Mouse (Mus musculus) thymus, adult 2 months (tissue): Measurements from ENCODE around the gene Lpxn. TPM values are rescaled to one million over a fixed set of nuclear protein-coding genes. Genes with fewer than 3 reads are reported as not detected.

ENCODE experiments used
- DNase-seq: peaks from one replicate; pipeline ENCODE4 v3.0.0; 2021
- H3K27ac ChIP-seq: fragments of 200-500 bp; 2 replicates; pipeline ENCODE4 v1.5.1; 2012; ENCODE audit warnings: low read length, control low read depth; ENCODE audit not compliant: control insufficient read depth, insufficient read depth
- H3K27me3 ChIP-seq: fragments of 200-500 bp; 2 replicates; pipeline ENCODE4 v1.6.1; 2012; ENCODE audit warnings: mild to moderate bottlenecking, low read length, moderate library complexity, mixed read lengths; ENCODE audit not compliant: control insufficient read depth, insufficient read depth
- H3K36me3 ChIP-seq: fragments of 200-500 bp; 2 replicates; pipeline ENCODE4 v1.6.1; 2012; ENCODE audit warnings: mild to moderate bottlenecking, low read length, moderate library complexity; ENCODE audit not compliant: control insufficient read depth, insufficient read depth
- H3K4me1 ChIP-seq: fragments of 200-500 bp; replicated peaks from 2 replicates; pipeline ENCODE4 v1.6.1; 2012; ENCODE audit warnings: low read length; ENCODE audit not compliant: control insufficient read depth, insufficient read depth
- H3K4me3 ChIP-seq: fragments of 200-500 bp; 2 replicates; pipeline ENCODE4 v1.5.1; 2012; ENCODE audit warnings: mild to moderate bottlenecking, low read length, control low read depth, moderate library complexity; ENCODE audit not compliant: control insufficient read depth, insufficient read depth
- CTCF ChIP-seq: fragments of 200-500 bp; IDR thresholded peaks from 2 replicates; pipeline ENCODE4 v1.5.1; 2012; ENCODE audit warnings: mild to moderate bottlenecking, control low read depth, low read length, moderate library complexity, borderline replicate concordance; ENCODE audit not compliant: control insufficient read depth, poor library complexity, insufficient read depth; ENCODE audit errors: extremely low read depth
- POLR2A ChIP-seq: fragments of 200-500 bp; IDR thresholded peaks from 2 replicates; pipeline ENCODE4 v1.6.1; 2012; ENCODE audit warnings: mild to moderate bottlenecking, low read length, control low read depth, moderate library complexity; ENCODE audit not compliant: control insufficient read depth, poor library complexity, insufficient read depth; ENCODE audit errors: extremely low read depth
- WGBS: fragments of 180-500 bp; shearing (Covaris S2); methylation state at CpG from one replicate; pipeline ENCODE4 v1.1.7; 2018; 5-methylcytosine and 5-hydroxymethylcytosine counted together
- polyA plus RNA-seq: library from polyadenylated mRNA; depleted of rRNA; stranded (reverse); fragments of >200 nt; gene quantifications from 2 replicates; pipeline ENCODE4 v1.2.3, GENCODE M21; 2012; rRNA removed

Lpxn gene
- polyA plus RNA-seq, result 32.2 and 40.4 TPM in 2 replicates

DNA sequence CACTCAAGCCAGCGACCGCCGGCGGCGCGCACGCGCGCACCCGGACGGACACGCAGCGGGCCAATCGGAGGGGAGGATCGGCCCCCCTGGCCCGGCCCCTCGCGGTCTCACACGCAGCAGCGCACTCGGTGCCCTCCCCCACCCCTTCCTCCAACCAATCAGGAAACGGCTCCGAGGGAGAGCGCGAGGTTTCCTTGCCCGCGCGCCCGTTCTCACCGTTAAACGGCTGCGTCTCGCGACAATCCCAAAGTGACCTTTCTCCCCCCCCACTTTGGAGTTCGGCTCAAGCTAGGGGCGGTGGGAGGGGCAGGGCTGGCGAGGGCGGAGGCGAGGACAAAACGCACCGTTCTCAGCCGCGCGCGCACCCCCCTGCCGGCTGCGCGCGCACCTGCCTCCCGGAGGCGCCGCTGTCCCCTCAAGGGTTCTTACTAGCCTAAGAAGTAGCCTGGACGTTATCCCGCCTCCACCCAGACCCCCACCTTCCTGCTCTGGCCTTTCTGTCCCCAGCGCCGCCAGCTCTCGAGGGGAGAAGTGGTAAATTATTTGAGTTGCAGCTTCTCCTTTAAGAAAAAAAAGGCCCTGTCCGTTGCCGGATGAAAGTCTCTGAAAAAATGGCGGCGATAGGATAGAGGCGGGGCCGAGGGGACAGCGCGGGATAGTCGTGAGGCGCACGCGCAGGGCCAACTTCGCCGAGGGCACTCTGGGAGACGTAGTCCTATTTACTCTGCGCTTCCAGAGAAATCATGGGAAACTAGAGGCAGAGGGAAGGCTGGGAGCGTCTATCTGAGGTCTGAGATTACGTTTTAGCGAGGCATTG lies at the start of gene Lpxn, which contains the start of gene Zfp91:
TSS of gene Lpxn (plus strand) at position 683 of the 817 bp plus-strand sequence.
TSS of gene Zfp91 (minus strand) at position 616 of the 817 bp plus-strand sequence.
- TF ChIP-seq CTCF (peak; percentile 72; the same call in 1 of the 2 replicates), POLR2A (peak; percentile 75)
- under 1% methylated on average over 76 of the region's 76 CpGs for WGBS

DNA sequence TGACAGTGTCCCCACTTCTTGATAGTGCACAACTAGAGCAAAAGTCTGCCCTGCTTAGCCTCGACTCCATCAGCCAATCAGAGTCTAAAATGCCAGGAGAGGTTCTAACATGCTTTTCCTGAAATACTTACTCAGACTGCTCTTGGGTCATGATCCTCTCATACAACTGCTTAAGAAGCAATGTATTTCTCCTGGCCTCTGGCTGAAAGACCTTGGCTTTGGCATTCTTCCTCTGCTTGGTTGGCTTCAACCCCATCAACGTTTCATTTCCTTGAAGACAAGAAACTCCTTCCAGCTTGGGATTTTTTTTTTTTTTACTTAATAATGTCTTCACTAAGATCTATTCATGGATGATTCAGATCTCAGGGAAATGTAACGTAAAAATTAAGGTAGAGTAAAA lies 39.7 kb upstream of the Lpxn start:
- TF ChIP-seq CTCF (no peak), POLR2A (no peak)
- no peak overlapping the region for H3K27ac ChIP-seq
- H3K27me3 ChIP-seq, result no peaks in the 10 kb centered on the region
- H3K4me3 ChIP-seq, result no peak overlapping the region
- DNase-seq, result no peak
- 86% methylated on average over 3 of the region's 3 CpGs for WGBS
- no peaks in the 10 kb centered on the region for H3K36me3 ChIP-seq
- no peaks in the 10 kb centered on the region for H3K4me1 ChIP-seq

More for the DNA sequence above, at the start of gene Lpxn, which contains the start of gene Zfp91:
- H3K36me3 ChIP-seq, result no peaks in the 10 kb centered on the region
- peak within 1 kb of the TSS; percentile 96 for H3K4me3 ChIP-seq
- peak; percentile 93 for DNase-seq
- peaks cover 2% of the 10 kb centered on the region for H3K4me1 ChIP-seq
- H3K27me3 ChIP-seq, result no peaks in the 10 kb centered on the region
- peak within 1 kb of the TSS; percentile 90 for H3K27ac ChIP-seq

DNA sequence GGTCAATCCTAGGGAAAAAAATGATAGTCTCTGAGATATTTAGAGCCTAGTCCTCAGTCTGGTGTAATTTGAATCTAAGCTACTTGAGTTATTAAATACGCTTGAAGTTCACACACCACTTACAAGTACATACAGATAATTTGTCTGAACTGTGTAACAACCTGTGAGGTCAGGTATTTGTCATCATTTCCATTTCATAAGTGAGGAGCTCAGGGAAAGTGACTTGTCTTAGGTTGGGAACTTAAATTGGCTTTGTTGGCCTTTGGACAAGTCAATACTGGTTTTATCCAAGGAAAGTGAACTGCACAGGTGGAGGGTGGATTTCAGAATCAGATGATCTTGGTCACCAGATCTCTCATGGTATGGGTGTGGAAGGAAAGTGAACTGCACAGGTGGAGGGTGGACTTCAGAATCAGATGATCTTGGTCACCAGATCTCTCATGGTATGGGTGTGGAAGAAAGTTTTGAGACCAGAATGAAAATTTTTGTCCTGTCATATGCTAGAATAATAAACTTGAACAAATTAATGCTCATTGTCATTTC lies 37.0 kb upstream of the Lpxn start:
- TF ChIP-seq POLR2A (no peak), CTCF (no peak)
- no peak overlapping the region for H3K27ac ChIP-seq
- WGBS, result 89% methylated on average over 1 of the region's 1 CpGs
- no peak overlapping the region for H3K4me3 ChIP-seq
- peaks cover 5% of the 10 kb centered on the region for H3K36me3 ChIP-seq
- H3K27me3 ChIP-seq, result no peaks in the 10 kb centered on the region
- no peaks in the 10 kb centered on the region for H3K4me1 ChIP-seq
- DNase-seq, result no peak

DNA sequence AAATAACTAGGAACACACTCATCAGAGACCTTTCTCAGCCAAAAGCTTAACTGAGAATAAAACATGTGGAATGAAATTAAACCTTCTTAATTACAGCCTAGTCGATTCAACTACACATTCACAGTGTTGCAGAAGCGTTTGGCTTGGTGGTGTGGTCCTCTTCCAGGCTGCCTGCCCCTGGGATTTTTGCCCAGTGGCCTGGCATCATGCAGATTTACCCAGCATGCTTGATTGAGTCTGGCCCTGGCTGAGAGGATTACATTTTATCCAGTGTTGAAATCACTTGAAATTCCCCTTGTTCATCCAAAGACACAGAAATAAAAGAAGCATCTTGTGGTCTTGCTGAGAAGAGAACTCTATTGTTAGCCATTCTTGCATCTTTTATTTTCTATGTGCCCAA lies 36.3 kb upstream of the Lpxn start:
- Histone ChIP-seq H3K27ac (no peak overlapping the region), H3K4me1 (no peaks in the 10 kb centered on the region), H3K4me3 (no peak overlapping the region), H3K36me3 (peaks cover 6% of the 10 kb centered on the region), H3K27me3 (no peaks in the 10 kb centered on the region)
- 90% methylated on average over 2 of the region's 2 CpGs for WGBS
- no peak for TF ChIP-seq CTCF
- TF ChIP-seq POLR2A, result no peak
- DNase-seq, result no peak

DNA sequence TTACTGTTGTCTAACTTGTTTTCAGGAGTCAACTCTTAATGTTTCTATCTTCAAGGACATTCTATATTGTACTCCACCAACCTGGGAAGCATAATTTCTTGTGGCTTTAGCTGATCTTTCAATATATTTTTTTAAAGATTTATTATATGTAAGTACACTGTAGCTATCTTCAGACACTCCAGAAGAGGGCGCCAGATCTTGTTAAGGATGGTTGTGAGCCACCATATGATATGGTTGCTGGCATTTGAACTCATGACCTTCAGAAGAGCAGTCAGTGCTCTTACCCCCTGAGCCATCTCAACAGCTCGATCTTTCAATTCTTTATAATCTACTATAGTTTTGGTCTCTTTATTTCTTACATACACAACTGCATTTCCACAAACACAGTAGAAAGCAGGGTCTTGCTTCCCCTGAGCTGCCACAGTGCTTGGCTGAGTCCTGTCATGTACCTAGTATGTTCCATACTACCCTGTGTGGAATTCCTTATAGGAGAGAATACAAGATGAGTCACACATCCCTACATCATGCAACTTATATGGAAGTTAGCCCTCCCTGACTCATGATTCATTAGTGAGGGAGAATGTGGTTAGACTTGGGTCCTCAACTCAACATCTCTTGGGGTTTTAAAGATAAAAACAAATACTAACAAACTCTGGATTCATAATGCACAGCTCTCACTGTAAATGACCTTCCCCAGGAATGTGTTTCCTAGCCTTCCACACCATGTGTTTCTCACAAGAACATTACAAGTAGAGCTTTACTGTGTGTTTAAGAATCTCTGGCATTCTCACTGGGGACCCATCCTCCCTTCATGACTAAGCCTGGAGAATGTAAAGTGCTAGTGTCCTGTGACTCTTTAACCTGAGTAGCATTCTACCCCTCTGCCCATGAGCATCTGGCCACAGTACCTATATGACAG lies 33.5 kb upstream of the Lpxn start:
- Histone ChIP-seq H3K4me1 (no peaks in the 10 kb centered on the region), H3K4me3 (no peak overlapping the region), H3K27ac (no peak overlapping the region), H3K36me3 (peaks cover 20% of the 10 kb centered on the region), H3K27me3 (no peaks in the 10 kb centered on the region)
- TF ChIP-seq CTCF, result no peak
- TF ChIP-seq POLR2A, result no peak
- 61% methylated on average over 2 of the region's 2 CpGs for WGBS
- peak; percentile 36 for DNase-seq

DNA sequence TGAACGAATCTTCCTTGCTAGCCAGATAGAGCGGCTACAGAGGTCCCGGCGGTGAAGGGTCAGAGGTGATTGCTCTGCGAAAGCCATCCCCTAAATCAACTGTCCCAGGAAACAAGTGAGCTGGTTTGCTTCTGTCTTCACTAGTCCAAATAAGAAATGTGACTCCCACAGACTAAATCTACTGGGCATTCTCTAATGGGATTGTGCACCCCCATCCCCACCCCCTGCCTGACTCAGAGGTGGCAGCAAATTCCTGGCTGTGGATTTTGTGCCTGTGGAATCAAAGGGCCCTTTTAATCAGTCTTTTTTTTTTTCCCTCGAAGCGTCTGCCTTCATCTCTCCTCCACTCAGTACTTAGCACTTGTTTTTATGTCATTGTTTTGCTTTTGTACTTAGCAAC lies 30.7 kb upstream of the Lpxn start, which contains the start of gene Cntf:
TSS of gene Cntf (minus strand) at position 325 of the 400 bp plus-strand sequence.
- TF ChIP-seq CTCF, result no peak
- no peak for TF ChIP-seq POLR2A
- 95% methylated on average over 7 of the region's 7 CpGs for WGBS
- DNase-seq, result no peak
- H3K4me1 ChIP-seq, result no peaks in the 10 kb centered on the region
- peaks cover 45% of the 10 kb centered on the region for H3K36me3 ChIP-seq
- H3K27me3 ChIP-seq, result no peaks in the 10 kb centered on the region
- H3K27ac ChIP-seq, result no peak within 1 kb of the TSS
- H3K4me3 ChIP-seq, result no peak within 1 kb of the TSS
